Mouse (Mus musculus) liver, postnatal 0 days (tissue): ENCODE results near the gene Car10. TPM values are rescaled to one million over a fixed set of nuclear protein-coding genes. Genes with fewer than 3 reads are reported as not detected.

ENCODE experiments used
- ATAC-seq: fragments of 200-750 bp; cut with Nextera tagmentation; 2 replicates; pipeline ENCODE4 v1.8.0; 2017; ENCODE audit warnings: mild to moderate bottlenecking, moderate library complexity
- DNase-seq: peaks from one replicate; pipeline ENCODE4 v3.0.0-alpha.2; 2016
- H3K27ac ChIP-seq: fragments of 300-500 bp; sonication (generic); 2 replicates; pipeline ENCODE4 v1.5.1; 2014; ENCODE audit warnings: antibody characterized with exemption, moderate library complexity, mild to moderate bottlenecking, low read depth
- H3K27me3 ChIP-seq: fragments of 300-500 bp; sonication (generic); 2 replicates; pipeline ENCODE4 v1.6.1; 2014; ENCODE audit warnings: low read length, control low read depth, mixed read lengths; ENCODE audit not compliant: insufficient read depth
- H3K36me3 ChIP-seq: fragments of 300-500 bp; sonication (generic); replicated peaks from 2 replicates; pipeline ENCODE4 v1.6.1; 2014; ENCODE audit warnings: mild to moderate bottlenecking, control low read depth, low read length, moderate library complexity, mixed read lengths; ENCODE audit not compliant: insufficient read depth
- H3K4me1 ChIP-seq: fragments of 300-500 bp; sonication (generic); 2 replicates; pipeline ENCODE4 v1.6.1; 2014; ENCODE audit warnings: antibody characterized with exemption, mild to moderate bottlenecking, control low read depth; ENCODE audit not compliant: insufficient read depth
- H3K4me2 ChIP-seq: fragments of 300-500 bp; sonication (generic); 2 replicates; pipeline ENCODE4 v1.6.1; 2014; ENCODE audit warnings: low read depth, mild to moderate bottlenecking, low read length, moderate library complexity, mixed read lengths
- H3K4me3 ChIP-seq: fragments of 300-500 bp; sonication (generic); 2 replicates; pipeline ENCODE4 v1.5.1; 2014; ENCODE audit warnings: low read depth, low read length
- H3K9ac ChIP-seq: fragments of 300-500 bp; sonication (generic); replicated peaks from 2 replicates; pipeline ENCODE4 v1.6.1; 2014; ENCODE audit warnings: mild to moderate bottlenecking, moderate library complexity
- H3K9me3 ChIP-seq: fragments of 300-500 bp; sonication (generic); 2 replicates; pipeline ENCODE4 v1.6.1; 2016; ENCODE audit warnings: mild to moderate bottlenecking, control low read depth, low read length, mixed read lengths
- CTCF ChIP-seq: sonication (generic); IDR thresholded peaks from 2 replicates; pipeline ENCODE4 v1.5.1; 2016; ENCODE audit warnings: antibody characterized with exemption, low read depth
- EP300 ChIP-seq: IDR thresholded peaks from 2 replicates; pipeline ENCODE4 v1.6.1; 2016; ENCODE audit warnings: antibody characterized with exemption, low read depth, mild to moderate bottlenecking
- WGBS: fragments of 180-500 bp; shearing (Covaris S2); extraction: QIAGEN DNeasy Blood & Tissue Kit; methylation state at CpG from one replicate; pipeline ENCODE4 v1.1.7; 2014; ENCODE audit not compliant: insufficient replicate concordance; 5-methylcytosine and 5-hydroxymethylcytosine counted together
- polyA plus RNA-seq: library from polyadenylated mRNA; unstranded; fragments of >200 nt; fragmentation: Nextera tagmentation; extraction: Ambion mirVana; gene quantifications from 2 replicates; pipeline ENCODE4 v1.2.1, GENCODE M21; 2015

The Car10 gene
- polyA plus RNA-seq, 1 experiment from 2014 or later: not detected

- H3K36me3 ChIP-seq: no peaks in the 10 kb centered on the region
- no peak overlapping the region for H3K9ac ChIP-seq
- H3K9me3 ChIP-seq: no peaks in the 10 kb centered on the region
- TF ChIP-seq EP300: no peak
- no peak for TF ChIP-seq CTCF
- 74% methylated on average over 4 of the region's 4 CpGs for WGBS
- no peak overlapping the region for H3K4me3 ChIP-seq
- DNase-seq: no peak
- ATAC-seq: no peak
- H3K4me2 ChIP-seq: no peak overlapping the region
- no peaks in the 10 kb centered on the region for H3K4me1 ChIP-seq
- no peaks in the 10 kb centered on the region for H3K27me3 ChIP-seq
- no peak overlapping the region for H3K27ac ChIP-seq
Observed at GRCm38 (mm10) chr11:93466221-93466620, 368.4 kb downstream of the Car10 start.

GRCm38 (mm10) chr11:93467711-93468110 lies 369.9 kb downstream of the Car10 start:
- Histone ChIP-seq H3K9ac (no peak overlapping the region), H3K27ac (no peak overlapping the region), H3K27me3 (no peaks in the 10 kb centered on the region), H3K4me3 (no peak overlapping the region), H3K9me3 (no peaks in the 10 kb centered on the region), H3K4me1 (no peaks in the 10 kb centered on the region), H3K4me2 (no peak overlapping the region), H3K36me3 (no peaks in the 10 kb centered on the region)
- 80% methylated on average over 3 of the region's 3 CpGs for WGBS
- TF ChIP-seq CTCF (no peak), EP300 (no peak)
- ATAC-seq: no peak
- DNase-seq: no peak

- no peaks in the 10 kb centered on the region for H3K9me3 ChIP-seq
- no peak for DNase-seq
- no peak overlapping the region for H3K9ac ChIP-seq
- H3K36me3 ChIP-seq: no peaks in the 10 kb centered on the region
- no peaks in the 10 kb centered on the region for H3K27me3 ChIP-seq
- WGBS: 72% methylated on average over 7 of the region's 7 CpGs
- no peak overlapping the region for H3K4me3 ChIP-seq
- ATAC-seq: no peak
- no peak overlapping the region for H3K4me2 ChIP-seq
- H3K27ac ChIP-seq: no peak overlapping the region
- no peaks in the 10 kb centered on the region for H3K4me1 ChIP-seq
- TF ChIP-seq EP300: no peak
- no peak for TF ChIP-seq CTCF
Observed at GRCm38 (mm10) chr11:93470771-93471170, 372.9 kb downstream of the Car10 start.

GRCm38 (mm10) chr11:93471573-93472179 lies 373.8 kb downstream of the Car10 start:
- ATAC-seq (no peak), DNase-seq (peak; percentile 44)
- no peaks in the 10 kb centered on the region for H3K36me3 ChIP-seq
- no peak overlapping the region for H3K4me3 ChIP-seq
- no peaks in the 10 kb centered on the region for H3K27me3 ChIP-seq
- 50% methylated on average over 10 of the region's 10 CpGs for WGBS
- H3K4me2 ChIP-seq: no peak overlapping the region
- no peaks in the 10 kb centered on the region for H3K9me3 ChIP-seq
- H3K27ac ChIP-seq: no peak overlapping the region
- no peak overlapping the region for H3K9ac ChIP-seq
- H3K4me1 ChIP-seq: no peaks in the 10 kb centered on the region
- TF ChIP-seq EP300 (no peak), CTCF (peak; percentile 73)

GRCm38 (mm10) chr11:93484661-93485060 lies 386.8 kb downstream of the Car10 start:
- Histone ChIP-seq H3K4me3 (no peak overlapping the region), H3K9ac (no peak overlapping the region), H3K27me3 (no peaks in the 10 kb centered on the region), H3K4me2 (no peak overlapping the region), H3K36me3 (no peaks in the 10 kb centered on the region), H3K9me3 (no peaks in the 10 kb centered on the region), H3K27ac (no peak overlapping the region), H3K4me1 (no peaks in the 10 kb centered on the region)
- WGBS: 66% methylated on average over 4 of the region's 4 CpGs
- TF ChIP-seq EP300 (no peak), CTCF (no peak)
- no peak for DNase-seq
- ATAC-seq: no peak

- no peak for TF ChIP-seq EP300
- no peak for TF ChIP-seq CTCF
- no peak overlapping the region for H3K27ac ChIP-seq
- H3K36me3 ChIP-seq: no peaks in the 10 kb centered on the region
- 76% methylated on average over 1 of the region's 1 CpGs for WGBS
- H3K4me3 ChIP-seq: no peak overlapping the region
- H3K4me2 ChIP-seq: no peak overlapping the region
- H3K4me1 ChIP-seq: no peaks in the 10 kb centered on the region
- DNase-seq (no peak), ATAC-seq (no peak)
- no peaks in the 10 kb centered on the region for H3K27me3 ChIP-seq
- no peaks in the 10 kb centered on the region for H3K9me3 ChIP-seq
- no peak overlapping the region for H3K9ac ChIP-seq
Observed at GRCm38 (mm10) chr11:93487021-93487420, 389.2 kb downstream of the Car10 start.
